Mouse (Mus musculus): ENCODE data around the gene Foxp4.
A peak's percentile ranks its signal among the peaks of the same experiment; 100 is the strongest.

Foxp4 gene

DNA sequence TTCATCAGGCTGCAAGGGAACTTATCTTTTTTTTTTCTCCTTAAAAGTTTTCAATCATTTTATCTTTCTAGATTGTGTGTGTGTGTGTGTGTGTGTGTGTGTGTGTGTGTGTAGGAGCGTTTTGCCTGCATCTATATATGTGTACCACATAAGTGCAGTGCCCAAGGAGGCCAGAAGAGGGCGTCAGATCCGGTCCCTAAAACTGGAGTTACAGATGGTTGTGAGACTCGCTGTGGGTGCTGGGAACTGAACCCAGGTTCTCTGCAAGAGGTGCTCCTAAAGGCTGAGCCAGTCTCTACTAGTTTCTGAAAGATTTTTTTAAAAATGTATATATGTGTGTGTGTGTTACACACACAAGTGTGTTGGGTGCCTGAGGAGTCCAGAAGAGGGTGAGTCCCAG lies 5.0 kb upstream of the Foxp4 start:
- no peak for DNase-seq (ENCODE audit: low spot score)

DNA sequence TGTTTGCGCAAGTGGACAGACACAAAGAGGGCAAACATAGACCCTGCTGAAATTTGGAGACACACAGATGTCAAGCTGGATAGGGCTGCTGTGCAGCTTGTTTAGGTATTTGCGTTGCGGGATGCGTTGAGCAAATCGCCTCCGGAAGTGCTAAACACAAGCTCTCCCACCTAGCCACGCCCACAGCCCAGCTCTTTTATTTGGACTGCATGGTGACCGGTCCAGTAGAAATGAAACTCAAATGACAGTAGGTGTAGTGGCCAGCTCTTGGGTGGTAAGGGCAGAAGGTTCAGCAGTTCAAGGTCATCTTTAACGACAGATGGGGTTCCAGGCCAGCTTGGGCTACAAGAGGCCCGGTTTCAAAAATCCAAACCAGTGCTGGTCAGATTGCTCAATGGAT lies 1.5 kb upstream of the Foxp4 start:
- no peak for DNase-seq (ENCODE audit: low spot score)

GRCm38 (mm10) chr17:47925340-47925926 lies 988 bp upstream of the Foxp4 start:
- no peak for DNase-seq (ENCODE audit: low spot score)

DNA sequence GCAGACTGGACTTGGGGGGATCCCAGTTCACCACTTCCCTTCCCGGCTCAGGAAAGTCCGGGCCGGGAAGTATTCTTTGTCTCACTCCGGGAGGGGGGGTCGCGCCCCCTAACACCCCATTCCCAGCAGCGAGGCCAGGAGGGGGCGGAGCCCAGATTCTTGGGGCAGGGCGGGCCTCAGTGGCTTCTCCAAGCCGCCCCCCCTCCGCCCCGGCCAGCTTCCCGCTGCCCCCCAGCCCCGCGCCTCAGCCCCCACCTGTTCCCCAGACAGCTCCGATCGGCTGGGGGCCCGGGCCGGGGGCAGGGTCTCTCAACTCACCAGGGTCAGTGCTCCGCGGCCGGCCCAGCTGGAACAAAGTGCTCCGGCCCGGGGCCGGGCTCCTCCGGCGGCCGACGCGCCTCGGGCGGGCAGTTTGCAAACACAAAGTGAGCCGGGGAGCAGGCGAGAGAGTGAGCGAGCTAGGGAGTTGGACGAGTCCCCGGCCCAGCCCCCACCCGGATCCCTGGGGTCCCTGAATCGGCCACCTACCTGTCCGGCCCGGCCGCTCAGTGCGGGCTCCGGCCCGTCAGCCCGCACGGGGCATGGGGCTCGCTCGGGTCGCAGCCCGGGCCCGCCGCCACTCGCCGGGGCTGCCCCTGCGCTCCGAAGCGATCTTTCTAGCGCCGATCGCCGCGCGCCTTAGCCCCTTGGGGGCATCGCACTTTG lies 615 bp downstream of the Foxp4 start:
- peak; percentile 66 for DNase-seq (ENCODE audit: low spot score)

- no peak for DNase-seq (ENCODE audit: low spot score)
These were observed 1.3 kb downstream of the Foxp4 start for GRCm38 (mm10) chr17:47923011-47923677.

DNA sequence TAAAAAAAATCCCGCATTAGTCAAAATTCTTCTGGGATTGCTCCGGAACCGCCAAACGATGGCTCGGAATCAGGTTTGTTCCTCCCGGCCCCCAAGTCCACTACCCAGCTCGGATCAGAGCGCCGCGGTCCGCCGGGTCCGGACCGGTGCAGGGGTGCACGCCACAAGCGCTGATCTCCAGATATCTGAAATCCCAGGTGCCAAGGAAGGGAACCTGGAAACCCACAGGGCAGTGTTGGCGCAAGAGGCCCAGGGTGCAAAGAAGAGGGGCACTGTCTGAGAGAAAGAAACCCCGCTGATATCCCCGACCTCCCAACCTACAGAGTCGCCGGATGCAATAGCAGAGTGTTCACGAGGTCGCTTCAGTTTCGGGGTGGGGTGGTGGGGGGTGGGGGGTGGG lies 1.9 kb downstream of the Foxp4 start:
- DNase-seq (ENCODE audit: low spot score): no peak

DNA sequence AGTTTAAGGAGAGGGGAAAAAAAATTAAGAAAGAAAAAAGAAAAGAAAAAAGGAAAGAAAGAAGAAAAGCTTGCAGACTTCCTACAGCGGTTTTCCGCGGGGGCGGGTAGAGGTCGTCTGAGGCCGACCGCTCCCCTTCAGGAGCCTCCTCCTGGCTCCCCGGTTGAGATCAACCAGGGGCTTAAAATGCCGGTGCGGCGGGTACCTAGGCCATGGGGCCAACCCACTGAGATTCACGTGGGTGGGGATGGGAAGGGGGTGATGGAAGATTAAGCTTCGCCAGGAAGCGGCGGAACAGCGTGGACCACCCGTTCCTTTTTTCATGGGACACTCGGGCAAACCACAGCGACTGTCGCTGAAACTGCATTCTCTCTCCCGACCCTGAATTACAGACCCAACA lies 2.3 kb downstream of the Foxp4 start:
- no peak for DNase-seq (ENCODE audit: low spot score)

- DNase-seq (ENCODE audit: low spot score): no peak
These were observed 3.2 kb downstream of the Foxp4 start for GRCm38 (mm10) chr17:47921136-47921665.

DNA sequence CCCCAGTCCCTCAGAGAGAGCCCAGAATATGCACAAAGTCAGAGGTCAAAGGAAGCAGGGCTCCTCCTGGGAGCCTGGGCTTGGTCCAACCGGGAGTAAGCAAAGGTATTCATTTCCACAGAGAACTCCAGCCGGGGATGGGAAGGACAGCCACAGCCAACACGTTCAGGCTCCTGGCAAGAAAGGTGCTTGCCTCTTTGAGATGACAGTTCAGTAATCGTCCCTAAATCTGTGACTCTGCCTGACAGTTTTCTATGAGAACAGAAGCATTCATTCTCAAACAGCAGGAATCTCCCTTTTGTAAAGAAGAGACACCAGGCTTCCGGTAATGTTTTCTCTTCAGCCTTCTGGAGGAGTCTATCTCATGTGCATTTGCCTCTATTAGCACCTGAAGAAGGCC lies 4.6 kb downstream of the Foxp4 start:
- no peak for DNase-seq (ENCODE audit: low spot score)

DNA sequence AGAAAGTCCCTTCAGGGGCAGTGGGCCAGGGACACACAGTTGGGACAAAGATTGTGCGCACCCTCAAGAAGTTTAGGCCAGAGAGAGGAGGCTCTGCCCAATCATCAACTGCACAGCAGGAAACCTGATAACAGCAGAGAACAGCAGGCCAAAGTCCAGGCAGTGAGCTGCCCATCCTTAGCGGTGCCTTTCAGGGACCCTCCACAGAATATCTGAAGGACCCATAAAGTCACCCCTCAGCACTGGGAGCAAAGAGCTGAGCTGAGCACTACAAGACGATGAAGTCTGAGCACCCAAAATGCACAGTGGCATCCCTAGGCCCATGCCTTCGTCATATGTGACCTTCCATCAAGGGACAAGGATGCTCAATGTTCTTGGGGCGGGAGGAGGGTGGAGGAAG lies 6.5 kb downstream of the Foxp4 start:
- no peak for DNase-seq (ENCODE audit: low spot score)

DNA sequence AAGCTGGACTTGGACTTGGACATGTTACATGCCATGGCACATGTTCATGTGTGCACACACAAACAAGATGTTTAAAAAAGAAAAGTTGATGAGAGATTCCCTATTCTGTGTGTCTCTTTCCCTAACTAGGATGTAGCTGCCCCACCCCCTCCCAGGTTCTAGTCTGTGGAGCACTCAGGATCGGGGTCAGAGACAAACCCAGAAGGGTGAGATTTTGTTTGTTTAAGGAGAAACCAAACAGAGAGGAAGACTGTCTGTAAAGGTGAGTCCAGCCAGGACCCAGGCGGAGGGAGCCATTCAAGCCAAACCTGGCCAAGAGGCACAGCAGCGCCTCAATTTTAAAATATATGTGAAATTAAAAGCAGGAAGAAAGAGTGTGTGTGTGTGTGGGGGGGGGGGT lies 7.2 kb downstream of the Foxp4 start:
- DNase-seq (ENCODE audit: low spot score): no peak

DNA sequence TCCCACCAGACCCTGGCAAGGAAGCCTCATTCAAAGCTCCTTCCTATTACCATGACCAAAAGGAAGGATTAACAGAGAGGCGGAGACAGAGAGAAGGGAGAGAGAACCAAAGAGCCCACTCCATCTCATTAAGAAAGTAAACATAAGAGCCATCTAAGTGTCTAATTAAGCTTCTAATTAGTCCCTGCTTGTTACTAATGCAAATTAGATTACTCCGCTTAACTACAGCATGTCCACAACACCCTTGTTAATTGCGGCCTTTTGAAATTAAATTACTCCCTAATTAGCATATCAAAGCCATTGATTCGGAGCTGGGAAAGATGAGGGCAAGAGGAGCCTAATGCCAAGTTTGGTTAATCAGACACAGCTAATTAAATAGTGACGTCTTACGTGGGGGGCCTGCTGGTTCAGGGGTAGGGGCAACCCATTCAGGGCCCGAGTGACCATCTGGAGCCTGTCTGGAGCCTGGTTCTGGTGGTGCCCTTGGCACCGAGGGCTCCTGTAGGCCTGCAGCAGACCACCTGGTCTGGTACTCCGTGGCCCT lies 9.7 kb downstream of the Foxp4 start:
- DNase-seq (ENCODE audit: low spot score): no peak

GRCm38 (mm10) chr17:47909091-47910001 lies 15.1 kb downstream of the Foxp4 start:
- DNase-seq (ENCODE audit: low spot score): no peak

DNA sequence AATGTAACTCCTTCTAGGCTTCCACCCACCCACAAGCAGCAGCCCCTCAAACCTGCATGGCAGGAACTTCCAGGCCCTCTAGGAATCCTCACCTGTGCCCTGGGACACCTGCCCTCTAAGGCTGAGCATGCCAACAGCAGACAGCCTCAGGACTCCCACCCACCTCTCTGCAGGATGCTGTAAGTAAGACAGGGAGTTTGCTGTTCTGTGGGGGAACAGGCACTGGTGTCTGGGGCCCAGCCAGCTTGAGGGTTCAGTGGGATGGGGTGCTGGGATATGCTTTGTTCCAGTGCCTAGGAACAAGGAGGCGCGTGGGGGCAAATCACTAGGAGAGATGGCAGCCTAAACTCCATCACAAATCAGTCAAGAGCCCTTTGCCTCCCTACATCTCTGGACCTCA lies 16.4 kb downstream of the Foxp4 start:
- DNase-seq (ENCODE audit: low spot score): no peak

DNA sequence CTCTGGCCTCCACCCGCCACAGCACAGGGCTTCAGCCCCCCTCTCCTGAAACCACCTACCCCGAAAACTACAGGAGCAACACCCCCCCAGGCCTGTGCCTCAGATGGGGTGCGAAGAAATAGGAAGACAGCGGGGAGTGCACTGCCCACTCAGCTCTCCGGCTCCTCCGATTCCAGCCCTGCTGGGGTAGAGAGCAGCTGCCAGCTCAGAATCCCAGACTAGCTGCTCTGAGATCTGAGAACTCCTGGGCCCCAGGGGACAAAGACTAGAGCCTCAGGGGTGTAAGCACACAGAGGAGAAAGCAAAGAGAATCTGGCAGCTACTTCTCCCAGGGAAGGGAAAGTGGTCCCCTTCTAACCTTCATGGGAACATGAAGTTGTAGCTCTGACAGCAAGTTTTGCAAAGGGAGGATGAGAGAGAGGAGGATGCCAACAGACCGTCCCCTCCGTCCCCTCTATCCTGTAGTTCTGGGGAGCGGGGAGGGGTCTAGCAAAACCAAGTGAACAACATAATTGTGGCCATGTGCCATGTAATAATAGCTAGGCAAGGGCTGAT lies 17.0 kb downstream of the Foxp4 start:
- no peak for DNase-seq (ENCODE audit: low spot score)

- DNase-seq (ENCODE audit: low spot score): no peak
These were observed 20.4 kb downstream of the Foxp4 start for GRCm38 (mm10) chr17:47903846-47904680.

GRCm38 (mm10) chr17:47901782-47902181 lies 22.7 kb downstream of the Foxp4 start:
- DNase-seq (ENCODE audit: low spot score): no peak

GRCm38 (mm10) chr17:47900716-47901115 lies 23.7 kb downstream of the Foxp4 start:
- DNase-seq (ENCODE audit: low spot score): no peak

DNA sequence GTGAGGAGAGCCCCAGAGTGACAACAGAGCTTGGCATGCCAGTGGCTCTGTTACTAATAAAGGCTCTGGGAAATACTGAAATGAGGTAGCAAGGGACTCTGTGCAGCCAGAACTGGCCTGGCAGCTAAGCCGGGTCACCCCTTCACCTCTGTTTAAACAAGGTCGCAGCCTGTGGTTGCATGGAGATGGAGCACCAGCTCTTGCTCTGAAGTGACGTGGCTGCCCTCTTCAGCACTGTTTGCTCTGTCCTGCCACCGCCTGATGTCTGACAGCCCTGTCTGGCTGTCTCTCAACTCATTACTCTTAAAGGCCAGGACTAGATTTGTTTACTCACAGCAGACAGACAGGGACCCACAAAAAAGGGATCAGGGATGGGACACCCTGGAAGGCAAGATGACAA lies 25.3 kb downstream of the Foxp4 start:
- no peak for DNase-seq (ENCODE audit: low spot score)

DNA sequence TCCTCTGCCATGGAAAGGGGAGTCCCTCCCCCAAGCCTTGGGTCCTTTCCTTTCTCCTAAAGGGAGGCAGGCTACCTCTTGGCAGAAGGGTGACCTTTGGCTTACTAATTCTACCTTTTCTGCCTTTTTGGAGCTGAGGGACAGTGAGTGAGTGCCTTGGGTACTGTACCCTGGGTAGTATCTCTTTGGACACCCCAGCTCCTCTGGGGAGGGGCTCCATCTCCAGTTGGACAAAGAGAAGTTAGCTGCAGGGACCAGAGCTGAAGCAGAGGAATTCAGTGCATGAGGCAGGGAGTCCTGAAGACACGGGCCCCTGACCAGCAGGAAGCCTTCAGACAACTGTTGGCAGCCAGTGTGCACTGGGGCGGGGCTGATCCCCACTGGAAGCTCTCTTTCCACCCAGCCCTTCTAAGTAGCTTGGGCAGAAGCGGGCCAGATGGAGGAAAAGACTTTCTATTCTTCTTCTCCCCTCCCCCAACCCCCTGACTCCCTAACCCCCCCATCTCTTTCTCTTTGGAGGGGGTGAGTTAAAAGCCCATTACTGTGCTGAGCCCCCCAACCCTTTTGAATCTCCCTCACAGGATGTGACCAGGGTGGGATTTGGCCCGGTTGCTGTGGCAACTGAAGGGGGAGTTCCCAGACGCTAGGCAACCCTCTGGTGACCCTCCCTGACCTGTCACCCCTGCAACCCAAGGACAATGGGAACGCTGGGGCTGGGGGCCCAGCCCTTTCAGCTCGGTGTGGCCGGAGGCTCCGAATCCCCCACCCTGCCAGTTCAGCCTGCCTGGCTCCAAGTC lies 26.3 kb downstream of the Foxp4 start:
- DNase-seq (ENCODE audit: low spot score): peak; percentile 88
